Mouse (Mus musculus) layer of hippocampus, adult 2 months (tissue): ENCODE measurements around the gene Slc1a2. TPM values are rescaled to one million over a fixed set of nuclear protein-coding genes. Genes with fewer than 3 reads are reported as not detected.
A peak's percentile ranks its signal among the peaks of the same experiment; 100 is the strongest.

Source experiments
- DNase-seq, 2 experiments: peaks; one replicate each; pipeline ENCODE4 v3.0.0; 2022; ENCODE audit warnings: low spot score in 2 of 2
- H3K27ac ChIP-seq: fragments of 200-600 bp; 2 replicates; pipeline ENCODE4 v1.8.1; 2022
- H3K4me3 ChIP-seq: fragments of 200-600 bp; 2 replicates; pipeline ENCODE4 v1.8.1; 2022; ENCODE audit warnings: mild to moderate bottlenecking
- CTCF ChIP-seq: fragments of 200-600 bp; conservative IDR thresholded peaks from 2 replicates; pipeline ENCODE4 v1.8.1; 2022; ENCODE audit warnings: antibody characterized with exemption, mild to moderate bottlenecking, moderate library complexity
- total RNA-seq, 2 experiments: library from RNA; stranded (reverse); gene quantifications; 2 replicates each; pipeline ENCODE4 v1.2.3; 2021

Gene Slc1a2
- total RNA-seq, 2 experiments from 2014 or later, result 1,761 to 1,800 TPM

DNA sequence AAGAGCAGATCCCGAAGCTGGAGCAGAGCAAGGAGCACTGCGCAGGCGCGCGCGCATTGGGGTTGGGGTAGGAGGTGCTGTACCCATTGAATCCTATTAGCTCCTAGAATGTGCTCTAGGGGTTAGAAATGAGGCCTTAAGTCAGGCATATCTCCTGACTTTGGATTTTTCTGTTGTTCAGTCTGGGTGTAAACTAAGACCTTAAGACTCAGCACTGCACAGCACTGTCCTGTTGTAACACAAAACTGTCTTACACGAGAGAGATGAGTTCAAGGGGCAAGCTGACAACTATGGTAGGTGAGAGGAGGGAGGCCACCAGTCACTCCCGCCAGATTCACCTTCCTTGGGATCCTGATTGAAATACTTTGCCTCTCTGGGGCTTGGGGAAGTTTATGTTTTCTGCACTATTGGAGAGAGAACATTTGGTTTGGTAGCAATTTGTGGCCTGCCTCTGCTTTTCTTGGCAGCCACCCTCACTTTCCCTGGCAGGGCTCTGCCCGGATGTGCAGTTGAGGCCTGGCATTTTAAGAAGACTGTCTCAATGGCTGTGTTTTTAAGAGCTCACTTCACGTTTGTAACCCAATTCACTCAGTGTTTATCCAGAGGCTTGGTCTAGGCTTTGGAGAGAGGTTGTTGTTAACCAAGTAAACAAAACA is 9.5 kb upstream of the Slc1a2 start:
- Histone ChIP-seq H3K4me3 (no peak overlapping the region), H3K27ac (peak overlapping the region; percentile 87)
- DNase-seq, result peak; percentile 53 to 79
- no peak for TF ChIP-seq CTCF

DNA sequence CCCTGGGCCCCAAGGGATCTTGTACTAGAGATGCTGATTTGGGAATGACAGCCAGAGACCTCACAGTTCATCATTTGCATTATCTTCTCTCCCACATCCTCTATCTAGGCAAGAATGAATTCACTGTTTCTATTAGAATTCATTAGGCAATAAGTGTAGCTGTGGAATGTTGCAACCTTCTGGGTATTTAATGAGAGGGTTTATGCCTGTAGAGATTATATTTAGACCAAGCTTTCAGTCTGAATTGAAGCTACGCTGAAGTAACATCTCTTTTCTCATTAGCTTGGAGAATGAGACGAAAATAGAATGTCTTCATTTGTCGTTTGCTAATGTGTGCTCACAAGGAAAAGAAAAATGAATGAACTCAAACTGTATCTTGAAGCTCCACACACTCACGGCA is 8.1 kb upstream of the Slc1a2 start:
- Histone ChIP-seq H3K4me3 (no peak overlapping the region), H3K27ac (peak overlapping the region; percentile 86)
- no peak for TF ChIP-seq CTCF
- no peak for DNase-seq

DNA sequence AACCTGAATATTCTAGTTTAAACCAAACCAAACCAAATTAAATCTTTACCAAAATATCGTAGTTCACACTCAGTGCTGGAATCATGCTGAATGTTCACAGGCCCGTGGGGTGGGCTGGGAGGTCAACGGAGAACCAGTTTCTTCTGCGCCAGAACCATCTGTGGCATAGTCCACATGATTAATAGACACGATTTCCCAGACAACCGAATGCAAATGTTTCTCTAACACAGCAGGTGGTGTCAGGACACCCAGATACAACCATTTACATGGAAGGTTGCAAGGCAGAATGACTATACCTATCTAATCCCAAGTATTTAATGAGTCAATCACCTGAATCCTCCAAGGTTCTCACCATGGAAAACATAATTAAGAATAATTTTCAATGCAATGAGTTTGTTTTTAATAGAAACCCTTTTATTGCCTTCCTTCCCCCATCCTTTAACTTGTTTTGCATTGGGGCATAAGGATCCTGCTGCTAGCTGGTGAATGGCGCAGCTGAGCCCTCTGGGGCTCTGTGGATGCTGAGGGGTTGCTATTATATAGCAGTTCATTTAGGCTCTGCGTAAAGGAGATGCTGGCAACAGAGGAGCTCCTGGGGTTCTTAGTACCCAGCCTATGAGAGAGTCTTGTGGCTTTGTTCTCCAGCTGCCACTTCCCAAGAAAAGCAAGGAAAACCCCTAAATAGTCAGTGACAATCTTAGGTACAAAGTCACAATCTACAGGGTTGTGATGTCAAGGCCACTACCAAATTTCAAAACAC is 2.3 kb upstream of the Slc1a2 start:
- no peak overlapping the region for H3K4me3 ChIP-seq
- TF ChIP-seq CTCF, result no peak
- DNase-seq, result no peak
- H3K27ac ChIP-seq, result peak overlapping the region; percentile 83

DNA sequence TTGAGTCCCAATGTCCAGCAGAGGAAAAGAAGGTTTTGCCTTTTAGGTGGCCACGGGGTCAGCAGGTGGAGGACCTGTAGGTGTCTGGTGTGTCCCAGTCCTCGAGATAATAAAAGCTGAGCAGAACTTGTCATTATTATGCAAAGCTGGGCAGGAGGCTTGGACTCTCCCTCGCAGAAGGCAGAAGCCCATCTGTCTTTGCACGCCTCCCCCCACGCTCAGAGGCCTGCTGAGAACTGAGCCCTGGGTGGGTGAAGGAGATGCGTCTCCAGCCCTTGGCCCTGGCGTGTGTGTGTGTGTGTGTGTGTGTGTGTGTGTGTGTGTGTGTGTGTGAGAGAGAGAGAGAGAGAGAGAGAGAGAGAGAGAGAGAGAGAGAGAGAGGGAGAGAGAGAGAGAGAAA is 733 bp upstream of the Slc1a2 start:
- H3K27ac ChIP-seq, result peak overlapping the region; percentile 99
- DNase-seq, result peak; percentile 50 to 67
- no peak for TF ChIP-seq CTCF
- peak overlapping the region; percentile 82 for H3K4me3 ChIP-seq

- Histone ChIP-seq H3K4me3 (peak overlapping the region; percentile 82), H3K27ac (peak overlapping the region; percentile 99)
- peak; percentile 63 to 75 for DNase-seq
- TF ChIP-seq CTCF, result peak; percentile 52
Measured at GRCm38 (mm10) chr2:102658661-102659520, 432 bp downstream of the Slc1a2 start.

DNA sequence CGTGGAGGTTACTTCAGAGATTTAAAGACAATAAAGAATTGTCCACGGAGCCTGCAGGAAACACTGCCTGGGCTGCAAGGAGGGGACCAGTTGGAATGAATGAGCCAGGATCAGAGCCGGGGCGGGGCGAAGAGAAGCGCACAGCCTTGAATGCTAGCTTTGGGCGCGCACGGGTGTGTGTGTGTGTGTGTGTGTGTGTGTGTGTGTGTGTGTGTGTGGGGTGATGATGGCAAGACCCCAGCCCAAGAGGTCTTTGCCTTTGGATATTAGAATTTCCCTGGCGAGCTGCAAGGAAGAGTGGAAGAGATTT is 1.0 kb downstream of the Slc1a2 start:
- no peak for TF ChIP-seq CTCF
- H3K4me3 ChIP-seq, result peak overlapping the region; percentile 82
- peak overlapping the region; percentile 99 for H3K27ac ChIP-seq
- no peak for DNase-seq

- H3K27ac ChIP-seq, result peak overlapping the region; percentile 99
- peak; percentile 64 for TF ChIP-seq CTCF
- DNase-seq, result no peak
- peak overlapping the region; percentile 82 for H3K4me3 ChIP-seq
Measured at GRCm38 (mm10) chr2:102661052-102661451, 2.6 kb downstream of the Slc1a2 start.

- no peak for DNase-seq
- peak overlapping the region; percentile 99 for H3K27ac ChIP-seq
- TF ChIP-seq CTCF, result no peak
- peak overlapping the region; percentile 82 for H3K4me3 ChIP-seq
Measured at GRCm38 (mm10) chr2:102662911-102663310, 4.5 kb downstream of the Slc1a2 start.

- DNase-seq, result no peak
- TF ChIP-seq CTCF, result no peak
- Histone ChIP-seq H3K4me3 (peak overlapping the region; percentile 82), H3K27ac (peak overlapping the region; percentile 99)
Measured at GRCm38 (mm10) chr2:102663339-102663738, 4.9 kb downstream of the Slc1a2 start.

DNA sequence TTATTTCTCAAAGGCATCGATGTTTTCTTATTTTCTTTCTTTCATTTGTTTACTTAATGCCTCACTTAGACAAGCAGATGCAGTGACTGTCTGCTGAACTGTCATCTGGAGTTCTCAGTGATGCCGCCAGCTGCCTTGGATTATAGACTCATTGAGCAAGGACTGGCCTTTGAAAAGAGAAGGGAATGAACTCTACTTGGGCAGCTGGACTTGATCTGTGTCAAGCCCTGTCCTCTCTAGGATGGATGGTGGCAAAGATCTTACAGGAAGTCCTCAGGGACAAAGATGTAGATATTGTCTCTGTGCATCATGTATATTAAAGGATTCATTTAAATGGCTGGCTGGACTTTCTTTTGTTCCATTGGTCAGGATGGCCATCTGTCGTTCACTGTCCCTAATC is 5.4 kb downstream of the Slc1a2 start:
- no peak for TF ChIP-seq CTCF
- peak overlapping the region; percentile 82 for H3K4me3 ChIP-seq
- peak overlapping the region; percentile 99 for H3K27ac ChIP-seq
- DNase-seq, result no peak

DNA sequence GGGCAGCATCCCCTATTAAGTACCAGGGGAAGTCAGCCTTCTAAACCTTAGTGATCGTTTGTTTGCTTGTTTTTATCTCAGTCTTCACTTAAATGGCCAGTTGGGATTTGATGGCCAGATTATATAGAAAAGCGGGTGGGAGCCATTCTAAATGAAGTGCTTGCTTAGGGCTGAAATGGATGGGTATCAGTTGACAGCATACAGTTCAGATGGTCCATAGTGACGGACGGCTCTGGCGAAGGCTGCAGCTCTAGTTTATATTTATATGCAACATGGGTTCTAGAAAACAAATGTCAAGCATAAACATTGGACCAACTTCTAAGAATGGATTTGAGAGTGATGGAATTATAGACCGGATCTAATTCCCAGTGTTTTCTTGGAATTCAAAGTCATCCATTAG is 9.5 kb downstream of the Slc1a2 start:
- no peak for DNase-seq
- peak overlapping the region; percentile 2; the same call in 1 of the 2 replicates for H3K4me3 ChIP-seq
- TF ChIP-seq CTCF, result no peak
- H3K27ac ChIP-seq, result peak overlapping the region; percentile 46; the same call in 1 of the 2 replicates

DNA sequence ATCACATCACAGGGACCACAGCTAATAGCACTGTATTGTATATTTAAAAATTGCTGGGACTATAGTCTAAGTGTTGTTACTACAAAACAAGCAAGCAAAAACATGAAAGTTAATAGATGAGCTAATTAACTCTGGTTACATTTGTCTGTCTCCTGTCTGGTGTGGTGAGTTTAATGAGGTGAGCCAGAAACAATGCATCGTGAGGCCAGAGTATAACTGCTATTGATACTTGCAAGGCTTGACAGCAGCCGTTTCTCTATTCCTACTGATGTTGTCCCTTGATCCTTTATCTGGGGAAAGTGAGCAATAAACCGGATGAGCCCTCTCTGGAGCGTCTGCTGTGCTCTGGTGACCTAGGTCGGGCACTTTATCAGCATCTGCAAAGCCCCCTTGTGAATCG is 11.1 kb downstream of the Slc1a2 start:
- no peak for DNase-seq
- H3K4me3 ChIP-seq, result peak overlapping the region; percentile 4; the same call in 1 of the 2 replicates
- H3K27ac ChIP-seq, result peak overlapping the region; percentile 49; the same call in 1 of the 2 replicates
- TF ChIP-seq CTCF, result no peak

GRCm38 (mm10) chr2:102674582-102674981 is 16.1 kb downstream of the Slc1a2 start:
- peak overlapping the region; percentile 68 for H3K27ac ChIP-seq
- DNase-seq, result no peak
- no peak for TF ChIP-seq CTCF
- peak overlapping the region; percentile 17; the same call in 1 of the 2 replicates for H3K4me3 ChIP-seq
